Mouse (Mus musculus): ENCODE measurements around the gene Bloc1s6. TPM values are rescaled to one million over a fixed set of nuclear protein-coding genes. Genes with fewer than 3 reads are reported as not detected.

Bloc1s6 gene
- polyA plus RNA-seq, 1 experiment from 2014 or later = 75.4 TPM

Other genes with a start within 250 kb of the Bloc1s6 start
- 28.1 and 31.1 TPM in 2 replicates for gene Gatm, start 127.2 kb upstream of the Bloc1s6 start, polyA plus RNA-seq (2015; fragmentation: Nextera tagmentation; extraction: Ambion mirVana)
- gene AA467197, start 101.5 kb upstream of the Bloc1s6 start, polyA plus RNA-seq (2015; fragmentation: Nextera tagmentation; extraction: Ambion mirVana) = 0.43 TPM in 1 of 2 replicates, not detected in the other
- gene Slc30a4, start 35.8 kb upstream of the Bloc1s6 start, polyA plus RNA-seq (2015; fragmentation: Nextera tagmentation; extraction: Ambion mirVana) = 6.6 and 7.8 TPM in 2 replicates
- gene Sqor, start 26.7 kb downstream of the Bloc1s6 start, polyA plus RNA-seq (2015; fragmentation: Nextera tagmentation; extraction: Ambion mirVana) = 2.3 and 2.5 TPM in 2 replicates